Mouse (Mus musculus): Measurements from ENCODE around the gene Mipep.

DNA sequence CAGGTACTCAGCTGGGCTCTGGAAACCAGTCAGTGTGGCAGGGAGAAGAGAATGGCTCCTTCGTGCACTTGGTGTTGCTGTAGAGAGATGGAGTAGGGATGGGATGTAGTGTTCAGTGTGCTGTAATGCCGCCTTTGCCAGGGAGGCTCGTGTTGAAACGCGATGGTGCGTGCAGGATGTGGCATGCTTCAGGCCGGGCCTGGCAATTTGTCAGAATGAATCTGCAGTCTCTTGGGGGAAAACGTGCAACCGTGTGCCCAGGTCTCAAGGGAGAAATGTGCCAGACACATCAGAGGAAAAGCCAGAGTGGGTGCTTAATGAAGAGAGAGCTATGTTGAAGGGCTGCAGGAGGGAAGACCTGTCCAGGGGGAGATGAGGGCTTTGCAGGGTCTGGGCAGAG lies 20.6 kb downstream of the Mipep start:
- TF ChIP-seq CTCF (IDR thresholded peaks at IDR 0.05; ENCODE audit: insufficient read depth, low read depth, low read length) (no peak), POLR2A (IDR thresholded peaks at IDR 0.05; ENCODE audit: insufficient read depth, low read depth, low read length) (no peak)
